Mouse (Mus musculus) embryonic fibroblast, embryonic 13.5 days (primary cell): ENCODE measurements around the gene Gm6217.

Source experiments
- CTCF ChIP-seq: IDR thresholded peaks from 2 replicates; pipeline ENCODE4 v1.5.1; 2011; ENCODE audit warnings: mild to moderate bottlenecking, control low read depth, low read length, moderate library complexity, borderline replicate concordance; ENCODE audit not compliant: insufficient read depth
- POLR2A ChIP-seq: IDR thresholded peaks from 2 replicates; pipeline ENCODE4 v1.6.1; 2011; ENCODE audit warnings: low read depth, mild to moderate bottlenecking, control low read depth, low read length, moderate library complexity

DNA sequence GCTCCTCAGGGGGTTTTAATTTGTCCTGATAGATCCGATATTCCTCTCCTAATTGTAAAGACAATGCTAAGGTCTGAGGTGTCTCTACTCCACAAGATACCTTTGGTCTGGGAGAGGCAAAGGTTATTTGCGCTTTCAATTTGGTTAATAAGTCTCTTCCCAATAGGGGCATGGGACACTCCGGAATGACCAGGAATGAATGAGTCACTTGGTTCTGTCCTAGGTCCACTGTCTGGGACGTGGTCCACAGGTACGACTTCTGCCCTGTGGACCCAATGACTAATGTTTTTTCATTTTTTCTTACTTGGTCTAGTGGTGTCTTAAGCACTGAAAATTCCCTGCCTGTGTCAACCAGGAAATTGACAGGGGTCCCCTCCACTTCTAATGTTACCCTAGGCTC lies 7.5 kb upstream of the Gm6217 start:
- no peak for TF ChIP-seq POLR2A
- no peak for TF ChIP-seq CTCF
